Mouse (Mus musculus) midbrain, postnatal 0 days (tissue): Measurements from ENCODE around the gene Clta. TPM values are rescaled to one million over a fixed set of nuclear protein-coding genes. Genes with fewer than 3 reads are reported as not detected.
"Not testable (repeated sequence)": the region's sequence is repeated elsewhere in the genome, so short reads cannot be mapped to it uniquely, and the experiment has no call there.

ENCODE experiments used
- ATAC-seq: fragments of 200-750 bp; cut with Nextera tagmentation; 2 replicates; pipeline ENCODE4 v1.8.0; 2017; ENCODE audit warnings: moderate number of reproducible peaks, mild to moderate bottlenecking, moderate TSS enrichment, moderate library complexity; ENCODE audit not compliant: low FRiP score
- DNase-seq: peaks from one replicate; pipeline ENCODE4 v3.0.0-alpha.2; 2015; ENCODE audit warnings: low spot score
- H3K27ac ChIP-seq: fragments of 300-500 bp; sonication (generic); 2 replicates; pipeline ENCODE4 v1.5.1; 2014; ENCODE audit warnings: low read depth, mild to moderate bottlenecking, low read length, mixed read lengths
- H3K27me3 ChIP-seq: fragments of 300-500 bp; sonication (generic); 2 replicates; pipeline ENCODE4 v1.6.1; 2014; ENCODE audit warnings: low read length, control low read depth, mixed read lengths; ENCODE audit not compliant: insufficient read depth
- H3K36me3 ChIP-seq: fragments of 300-500 bp; sonication (generic); 2 replicates; pipeline ENCODE4 v1.6.1; 2014; ENCODE audit warnings: low read length, control low read depth, mixed read lengths; ENCODE audit not compliant: insufficient read depth
- H3K4me1 ChIP-seq: fragments of 300-500 bp; sonication (generic); 2 replicates; pipeline ENCODE4 v1.6.1; 2014; ENCODE audit warnings: mild to moderate bottlenecking, control low read depth, antibody characterized with exemption, low read length, mixed read lengths; ENCODE audit not compliant: insufficient read depth
- H3K4me2 ChIP-seq: fragments of 300-500 bp; sonication (generic); 2 replicates; pipeline ENCODE4 v1.6.1; 2014; ENCODE audit warnings: low read depth, mild to moderate bottlenecking, low read length, mixed read lengths; ENCODE audit not compliant: poor library complexity, severe bottlenecking
- H3K4me3 ChIP-seq: fragments of 300-500 bp; sonication (generic); 2 replicates; pipeline ENCODE4 v1.5.1; 2014; ENCODE audit warnings: low read depth, mild to moderate bottlenecking, low read length, moderate library complexity
- H3K9ac ChIP-seq: fragments of 300-500 bp; sonication (generic); replicated peaks from 2 replicates; pipeline ENCODE4 v1.6.1; 2014; ENCODE audit warnings: mild to moderate bottlenecking, low read length, moderate library complexity, mixed read lengths; ENCODE audit not compliant: poor library complexity, severe bottlenecking
- H3K9me3 ChIP-seq: fragments of 300-500 bp; sonication (generic); 2 replicates; pipeline ENCODE4 v1.6.1; 2016; ENCODE audit warnings: low read length, control low read depth
- CTCF ChIP-seq: IDR thresholded peaks from 2 replicates; pipeline ENCODE4 v1.5.1; 2016; ENCODE audit warnings: antibody characterized with exemption, mild to moderate bottlenecking
- WGBS: fragments of 180-500 bp; shearing (Covaris S2); extraction: QIAGEN DNeasy Blood & Tissue Kit; methylation state at CpG from one replicate; pipeline ENCODE4 v1.1.7; 2014; 5-methylcytosine and 5-hydroxymethylcytosine counted together
- polyA plus RNA-seq: library from polyadenylated mRNA; unstranded; fragments of >200 nt; fragmentation: Nextera tagmentation; extraction: Ambion mirVana; gene quantifications from 2 replicates; pipeline ENCODE4 v1.2.1, GENCODE M21; 2015
- total RNA-seq: library from RNA; depleted of rRNA; stranded (reverse); fragments of >200 nt; gene quantifications from 2 replicates; pipeline ENCODE4 v1.2.3, GENCODE M21; 2014

Gene Clta
- total and polyA plus RNA-seq, 2 experiments from 2014 or later, result 390 to 539 TPM

DNA sequence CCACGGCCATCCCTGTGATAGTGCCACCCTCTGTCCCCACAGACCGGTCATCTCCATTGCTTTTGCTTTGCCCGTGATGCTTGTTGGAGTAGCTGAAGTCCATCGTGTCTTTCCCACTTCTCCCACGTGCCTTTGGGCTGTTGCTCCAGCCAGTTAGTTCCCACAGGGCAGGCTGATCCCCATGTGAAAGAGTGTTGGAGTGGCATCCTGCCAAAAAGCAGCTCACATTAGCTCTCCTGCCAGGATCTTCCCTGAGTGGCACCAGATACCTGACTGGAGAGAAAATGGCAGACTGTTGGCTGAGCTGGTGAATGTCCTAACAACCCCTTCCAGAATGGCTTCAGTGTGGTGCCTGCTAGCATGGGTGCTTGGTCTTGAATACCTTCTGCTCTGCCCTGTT is 27.3 kb downstream of the Clta start:
- H3K27ac ChIP-seq, result no peak overlapping the region
- DNase-seq, result peak; percentile 30
- no peak overlapping the region for H3K4me2 ChIP-seq
- no peak for TF ChIP-seq CTCF
- H3K36me3 ChIP-seq, result peaks cover 63% of the 10 kb centered on the region
- WGBS, result 72% methylated on average over 5 of the region's 5 CpGs
- no peak overlapping the region for H3K4me3 ChIP-seq
- H3K27me3 ChIP-seq, result no peaks in the 10 kb centered on the region
- no peak overlapping the region for H3K9ac ChIP-seq
- no peaks in the 10 kb centered on the region for H3K4me1 ChIP-seq
- H3K9me3 ChIP-seq, result no peaks in the 10 kb centered on the region
- no peak for ATAC-seq

- no peak for DNase-seq
- WGBS, result 66% methylated on average over 5 of the region's 5 CpGs
- Histone ChIP-seq H3K4me2 (no peak overlapping the region), H3K27me3 (no peaks in the 10 kb centered on the region), H3K27ac (no peak overlapping the region), H3K9me3 (no peaks in the 10 kb centered on the region), H3K36me3 (peaks cover 67% of the 10 kb centered on the region), H3K4me3 (no peak overlapping the region), H3K4me1 (no peaks in the 10 kb centered on the region), H3K9ac (no peak overlapping the region)
- no peak for TF ChIP-seq CTCF
- no peak for ATAC-seq
These were observed 32.2 kb downstream of the Clta start for GRCm38 (mm10) chr4:44036455-44036854.

- H3K36me3 ChIP-seq, result peaks cover 65% of the 10 kb centered on the region
- H3K4me2 ChIP-seq, result no peak overlapping the region
- no peaks in the 10 kb centered on the region for H3K9me3 ChIP-seq
- no peak overlapping the region for H3K27ac ChIP-seq
- no peak for DNase-seq
- no peak for TF ChIP-seq CTCF
- WGBS, result 91% methylated on average over 4 of the region's 4 CpGs
- H3K4me1 ChIP-seq, result no peaks in the 10 kb centered on the region
- H3K27me3 ChIP-seq, result no peaks in the 10 kb centered on the region
- no peak overlapping the region for H3K9ac ChIP-seq
- no peak overlapping the region for H3K4me3 ChIP-seq
- ATAC-seq, result no peak
These were observed 36.5 kb downstream of the Clta start for GRCm38 (mm10) chr4:44040802-44041201.

GRCm38 (mm10) chr4:44042429-44042828 is 38.2 kb downstream of the Clta start:
- Histone ChIP-seq H3K4me1 (no peaks in the 10 kb centered on the region), H3K4me3 (no peak overlapping the region), H3K9me3 (no peaks in the 10 kb centered on the region), H3K27me3 (no peaks in the 10 kb centered on the region), H3K9ac (no peak overlapping the region), H3K4me2 (no peak overlapping the region), H3K36me3 (peaks cover 66% of the 10 kb centered on the region), H3K27ac (no peak overlapping the region)
- DNase-seq, result no peak
- ATAC-seq, result no peak
- WGBS, result 90% methylated on average over 5 of the region's 5 CpGs
- TF ChIP-seq CTCF, result no peak

DNA sequence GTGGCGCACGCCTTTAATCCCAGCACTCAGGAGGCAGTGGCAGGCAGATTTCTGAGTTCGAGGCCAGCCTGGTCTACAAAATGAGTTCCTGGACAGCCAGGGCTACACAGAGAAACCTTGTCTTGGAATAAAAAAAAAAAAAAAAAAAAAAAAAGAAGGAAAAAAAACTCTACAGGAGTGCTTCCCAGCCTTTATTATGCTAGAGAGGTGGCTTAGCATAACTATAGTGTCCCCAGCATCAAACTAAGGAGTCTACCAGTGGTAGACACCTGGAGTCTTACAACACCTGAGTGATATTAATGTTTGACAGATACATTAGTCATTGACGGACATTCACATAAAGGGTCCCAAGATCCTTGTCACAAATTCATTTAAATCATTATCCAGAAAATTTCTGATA is 38.9 kb downstream of the Clta start:
- H3K4me1 ChIP-seq, H3K4me2 ChIP-seq, H3K9ac ChIP-seq, ATAC-seq, H3K27me3 ChIP-seq, DNase-seq, H3K27ac ChIP-seq, H3K4me3 ChIP-seq, H3K9me3 ChIP-seq: not testable (repeated sequence)
- WGBS, result 97% methylated on average over 4 of the region's 4 CpGs
- H3K36me3 ChIP-seq, result peaks cover 60% of the 10 kb centered on the region

DNA sequence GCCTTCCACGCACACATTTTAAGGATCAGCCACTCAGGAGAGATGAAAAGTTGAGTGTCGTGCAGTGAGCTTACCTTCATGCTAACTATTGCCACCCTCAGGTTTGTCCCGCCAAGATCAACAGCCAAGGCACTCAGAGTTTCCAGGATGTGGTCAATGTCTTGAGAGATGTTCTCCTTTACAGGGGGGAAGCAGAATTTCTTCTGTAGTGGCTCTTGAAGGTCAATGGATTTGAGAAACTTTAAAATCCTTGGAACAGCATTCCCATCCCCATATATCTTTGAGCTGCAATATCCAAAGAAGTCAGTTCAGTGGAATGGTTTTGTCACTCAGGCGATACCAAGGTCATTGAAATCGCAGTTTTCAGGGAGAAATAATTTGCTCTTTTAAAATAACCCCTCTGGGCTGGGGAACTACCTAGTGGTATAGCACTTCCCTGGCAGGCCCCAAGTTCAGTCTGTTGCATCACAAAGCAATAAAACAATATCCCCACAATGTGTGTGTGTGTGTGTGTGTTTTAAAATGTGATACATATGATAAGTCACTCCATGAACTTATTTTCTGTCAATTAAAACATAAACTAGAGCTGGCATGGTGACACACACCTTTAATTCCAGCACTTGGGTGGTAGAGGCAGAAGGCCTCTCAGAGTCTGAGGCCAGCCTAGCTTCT is 40.6 kb downstream of the Clta start:
- H3K4me3 ChIP-seq, result no peak overlapping the region
- DNase-seq (no peak), ATAC-seq (no peak)
- no peak overlapping the region for H3K4me2 ChIP-seq
- no peaks in the 10 kb centered on the region for H3K4me1 ChIP-seq
- no peaks in the 10 kb centered on the region for H3K9me3 ChIP-seq
- no peaks in the 10 kb centered on the region for H3K27me3 ChIP-seq
- peaks cover 44% of the 10 kb centered on the region for H3K36me3 ChIP-seq
- no peak overlapping the region for H3K9ac ChIP-seq
- no peak for TF ChIP-seq CTCF
- no peak overlapping the region for H3K27ac ChIP-seq
- WGBS, result 92% methylated on average over 5 of the region's 5 CpGs
